Mouse (Mus musculus) G1E (cell line): ENCODE data around the gene Fam50b.

Experiments used
- CTCF ChIP-seq: IDR thresholded peaks from 2 replicates; pipeline ENCODE4 v1.5.1; 2012; ENCODE audit warnings: low read depth, low read length, inconsistent platforms, mixed read lengths
- POLR2AphosphoS5 ChIP-seq: IDR thresholded peaks from 2 replicates; pipeline ENCODE4 v1.6.1; 2012; ENCODE audit warnings: low read depth, low read length, inconsistent platforms; ENCODE audit not compliant: insufficient replicate concordance
- TAL1 ChIP-seq: conservative IDR thresholded peaks from 2 replicates; pipeline ENCODE4 v1.6.1; 2012; ENCODE audit warnings: low read depth, low read length, inconsistent platforms, mixed read lengths

DNA sequence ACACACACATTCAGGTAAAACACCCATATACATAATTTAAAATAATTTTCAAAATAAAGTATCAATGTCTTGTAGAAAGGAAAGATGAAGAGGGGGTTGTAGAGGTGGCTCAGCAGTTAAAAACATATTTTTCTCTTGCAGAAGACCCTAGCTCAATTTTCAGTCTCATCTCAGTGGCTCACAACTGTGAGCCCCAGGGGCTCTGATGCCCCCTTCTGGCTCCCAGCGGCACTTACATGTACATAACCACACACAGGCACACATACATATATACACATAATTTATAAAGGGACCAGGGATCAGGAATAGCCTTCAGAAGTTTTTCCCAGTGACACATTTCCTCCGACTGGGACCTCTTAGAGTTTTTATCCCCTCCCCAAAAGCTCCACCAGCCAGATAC, 7.6 kb upstream of the Fam50b start:
- TF ChIP-seq CTCF: no peak
- TF ChIP-seq TAL1: no peak
- no peak for TF ChIP-seq POLR2AphosphoS5
